Mouse (Mus musculus): ENCODE results near the gene Rab34. TPM values are rescaled to one million over a fixed set of nuclear protein-coding genes. Genes with fewer than 3 reads are reported as not detected.
"Not testable (repeated sequence)": the region's sequence is repeated elsewhere in the genome, so short reads cannot be mapped to it uniquely, and the experiment has no call there.

Rab34 gene
- total RNA-seq, 4 experiments from 2014 or later: 23.9 to 29.6 (median 26.2) TPM

DNA sequence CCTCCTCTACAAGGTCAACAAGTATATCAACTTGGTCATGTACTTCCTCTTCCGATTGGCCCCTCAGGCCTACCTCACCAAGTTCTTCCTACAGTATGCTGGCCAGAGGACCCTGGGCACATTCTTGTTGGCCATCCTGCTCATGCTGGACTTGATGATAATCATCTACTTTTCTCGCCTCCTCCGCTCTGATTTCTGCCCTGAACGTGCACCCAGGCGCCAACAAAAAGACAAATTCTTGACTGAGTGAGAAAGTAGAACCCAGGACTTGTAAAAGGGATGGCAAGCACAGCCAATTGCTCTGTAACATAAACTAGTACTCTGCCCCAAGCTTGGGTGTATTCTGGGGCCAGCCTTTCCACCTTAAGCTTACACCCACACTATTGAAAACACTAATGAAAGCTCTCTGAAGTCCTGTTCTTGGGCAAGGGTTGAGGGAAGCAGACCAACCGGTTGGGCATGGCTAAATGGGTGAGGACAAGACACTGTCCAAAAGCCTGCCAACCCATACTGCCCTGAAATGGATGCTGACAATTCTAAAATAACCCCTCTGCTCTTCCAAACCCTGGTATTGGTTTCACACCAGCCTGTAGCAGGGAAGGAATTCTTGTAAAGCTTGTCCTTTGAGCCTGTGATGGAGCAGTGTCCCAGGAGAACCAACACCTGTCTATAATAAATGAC lies 8.0 kb upstream of the Rab34 start:
- no peak for DNase-seq (ENCODE audit: low spot score in 2 of 2)

DNA sequence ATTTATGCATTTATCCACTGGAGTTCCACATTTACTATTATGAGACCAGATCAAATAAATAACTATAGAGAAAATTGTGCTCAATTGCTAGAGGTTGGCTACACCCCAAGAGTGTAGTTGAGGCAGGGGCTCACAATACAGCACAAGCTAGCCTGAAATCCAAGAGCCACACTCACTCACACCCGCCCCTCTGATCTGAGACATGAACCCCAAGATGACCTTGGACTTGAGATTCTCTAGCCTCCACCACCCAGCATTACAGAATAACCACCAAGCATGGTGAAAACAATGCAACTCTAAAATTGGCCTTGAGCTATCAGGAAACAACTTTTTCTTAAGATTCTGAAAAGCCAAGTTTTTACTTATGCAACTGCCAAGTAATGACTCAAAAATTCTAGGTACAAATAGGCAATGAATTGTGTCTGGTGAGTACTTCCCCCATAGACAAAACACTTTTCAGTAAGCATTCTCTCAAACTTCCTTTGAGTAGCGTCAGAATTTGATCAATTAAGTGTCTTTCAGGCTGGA lies 6.3 kb upstream of the Rab34 start:
- DNase-seq (ENCODE audit: low spot score in 2 of 2): no peak

DNA sequence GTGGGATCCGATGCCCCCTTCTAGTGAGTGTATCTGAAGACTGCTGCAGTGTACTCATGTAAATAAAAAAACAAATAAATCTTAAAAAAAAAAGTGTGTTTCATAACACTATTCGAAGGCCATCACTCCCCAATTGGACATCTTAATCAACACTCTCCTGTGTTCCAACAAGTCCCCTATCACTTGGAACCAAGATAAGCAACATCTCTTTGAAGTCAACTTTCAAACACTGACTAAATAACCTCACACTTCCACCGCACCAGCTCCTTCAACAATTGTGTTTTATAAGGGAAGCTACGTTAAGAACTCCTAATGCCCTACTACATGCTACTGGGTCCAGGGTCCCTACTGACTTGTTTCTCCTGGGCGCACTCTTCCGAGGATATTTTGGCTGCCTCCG lies 5.8 kb upstream of the Rab34 start:
- no peak for DNase-seq (ENCODE audit: low spot score in 2 of 2)

DNA sequence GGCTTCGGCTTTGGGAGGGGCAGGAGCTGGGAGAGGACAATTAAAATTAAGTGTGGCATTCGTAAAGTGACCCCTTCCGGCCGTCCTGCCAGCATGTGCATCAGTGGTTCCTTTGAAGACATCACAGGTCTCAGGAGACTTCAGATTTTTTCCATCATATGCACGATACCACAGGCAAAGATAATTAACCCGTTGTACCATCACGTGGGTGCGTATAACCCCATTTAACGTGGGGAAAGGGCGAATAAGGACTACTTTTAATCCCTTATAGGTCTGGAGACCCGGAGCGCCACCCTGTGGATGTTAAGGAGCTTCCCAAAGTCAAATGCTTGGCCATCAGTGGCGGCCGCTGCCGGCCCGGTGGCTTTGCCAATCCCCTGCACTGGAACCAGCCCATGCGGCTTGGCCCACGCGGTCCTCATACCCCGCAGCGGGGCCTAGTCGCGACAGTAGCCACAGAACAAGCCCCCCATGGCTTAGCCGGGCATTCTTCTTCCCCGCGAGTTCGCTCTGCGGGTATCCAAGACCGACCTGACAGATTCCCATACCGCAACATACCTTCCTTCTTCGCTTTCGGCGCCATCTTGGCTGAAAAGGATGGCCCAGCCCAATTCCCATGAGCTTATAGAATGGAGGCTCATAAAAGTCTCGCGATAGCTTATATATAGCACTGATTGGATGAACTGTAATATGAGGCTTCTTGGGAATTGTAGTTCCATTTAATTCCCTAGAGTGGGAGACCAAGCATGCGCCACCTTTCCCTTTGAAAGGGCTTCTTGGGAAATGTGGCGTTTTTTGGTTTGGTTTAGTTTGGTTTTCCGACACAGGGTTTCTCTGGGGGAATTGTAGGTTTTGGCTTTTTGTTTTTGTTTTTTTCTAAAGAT lies 5.0 kb upstream of the Rab34 start, which contains the start of gene Rpl23a:
Gene Rpl23a (minus strand): TSS at position 624 of the 884 bp plus-strand sequence.
- peak; percentile 85 for DNase-seq (ENCODE audit: low spot score in 2 of 2)

DNA sequence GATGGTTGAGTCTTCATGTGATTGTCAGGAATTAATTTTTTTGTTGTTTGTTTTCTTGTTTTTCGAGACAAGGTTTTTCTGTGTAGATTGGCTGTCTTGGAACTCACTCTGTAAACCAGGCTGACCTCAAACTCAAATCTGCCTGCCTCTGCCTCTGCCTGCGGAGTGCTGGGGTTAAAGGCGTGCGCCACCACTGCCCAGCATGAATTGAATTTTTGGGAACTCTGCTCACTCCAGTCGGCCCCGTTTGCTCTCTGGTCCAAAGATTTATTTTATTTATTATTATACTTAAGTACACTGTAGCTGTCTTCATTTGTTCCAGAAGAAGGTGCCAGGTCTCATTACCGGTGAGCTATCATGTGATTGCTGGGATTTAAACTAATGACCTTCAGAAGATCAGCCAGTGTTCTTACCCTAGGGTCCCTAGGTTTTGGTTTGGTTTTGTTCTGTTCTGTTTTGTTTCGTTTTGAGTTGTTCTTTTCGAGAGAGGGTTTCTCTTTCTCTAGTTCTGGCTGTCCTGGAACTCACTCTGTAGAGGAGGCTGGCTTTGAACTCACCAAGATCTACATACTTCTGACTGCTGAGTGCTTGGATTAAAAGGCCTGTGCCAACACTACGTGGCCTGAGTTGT lies 4.2 kb upstream of the Rab34 start:
- DNase-seq (ENCODE audit: low spot score in 2 of 2): no peak

DNA sequence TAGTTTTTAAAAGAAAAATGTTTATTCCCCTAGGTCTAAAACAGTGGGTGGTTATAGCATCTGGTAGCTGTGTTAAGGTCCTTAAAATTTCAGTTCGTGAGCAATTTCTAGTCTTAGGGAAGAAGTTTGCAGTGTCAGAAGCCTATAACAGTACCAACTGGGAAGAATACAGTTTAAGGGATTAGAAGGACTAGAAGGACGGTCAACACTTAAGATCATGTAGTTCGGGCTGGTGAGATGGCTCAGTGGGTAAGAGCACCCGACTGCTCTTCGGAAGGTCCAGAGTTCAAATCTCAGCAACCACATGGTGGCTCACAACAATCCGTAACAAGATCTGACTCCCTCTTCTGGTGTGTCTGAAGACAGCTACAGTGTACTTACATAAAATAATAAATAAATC lies 3.5 kb upstream of the Rab34 start:
- not testable (repeated sequence) for DNase-seq (ENCODE audit: low spot score in 2 of 2)

DNA sequence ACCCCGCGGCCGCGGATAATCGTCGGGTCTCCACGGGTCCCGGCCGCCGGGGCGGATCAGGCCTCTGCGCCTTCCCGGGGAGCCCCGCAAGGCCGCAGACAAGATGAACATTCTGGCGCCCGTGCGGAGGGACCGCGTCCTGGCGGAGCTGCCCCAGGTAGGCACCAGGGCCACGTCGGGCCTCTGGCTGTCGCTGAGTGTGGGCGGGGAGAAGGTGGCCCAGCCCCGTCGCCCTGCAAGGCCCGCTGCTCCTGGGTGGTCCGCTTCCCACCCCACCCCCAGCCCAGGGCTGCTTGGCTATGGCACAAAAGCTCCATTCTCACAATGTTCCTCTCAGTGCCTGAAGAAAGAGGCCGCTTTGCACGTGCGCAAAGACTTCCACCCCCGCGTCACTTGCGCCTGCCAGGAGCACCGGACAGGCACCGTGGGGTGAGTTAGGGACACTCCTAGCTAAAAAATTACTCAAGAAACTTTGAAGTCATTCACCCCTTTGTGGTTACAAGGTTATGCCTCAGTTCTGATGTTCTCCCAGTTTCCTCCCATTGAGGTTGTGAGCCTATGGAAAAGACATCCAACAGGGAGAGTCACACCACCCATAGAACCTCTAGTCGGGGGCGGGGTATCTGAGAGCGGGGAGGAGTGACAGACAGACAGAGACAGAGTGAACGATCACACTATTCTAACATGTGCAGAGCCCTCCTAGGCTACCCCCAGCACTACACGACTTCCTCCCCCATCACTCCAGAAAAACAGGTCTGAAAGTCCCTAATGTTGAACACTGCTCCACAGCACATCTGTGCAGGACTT lies 1.2 kb downstream of the Rab34 start:
- peak in 1 of 2 experiments; percentile 75 for DNase-seq (ENCODE audit: low spot score in 2 of 2)

DNA sequence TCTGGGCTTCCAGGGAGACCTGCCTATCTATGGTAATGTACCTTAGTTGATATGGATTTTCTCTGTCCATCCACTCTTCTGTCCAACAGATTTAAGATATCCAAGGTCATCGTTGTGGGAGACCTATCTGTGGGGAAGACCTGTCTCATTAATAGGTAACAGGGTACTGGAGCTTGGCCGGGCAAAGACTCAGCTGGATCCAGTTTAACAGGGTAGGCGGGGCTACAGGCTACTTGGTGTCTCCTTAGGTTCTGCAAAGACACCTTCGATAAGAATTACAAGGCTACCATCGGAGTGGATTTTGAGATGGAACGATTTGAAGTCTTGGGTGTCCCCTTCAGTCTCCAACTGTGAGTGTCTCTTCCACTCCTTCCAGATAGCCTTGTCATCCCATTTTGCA lies 1.8 kb downstream of the Rab34 start:
- no peak for DNase-seq (ENCODE audit: low spot score in 2 of 2)

DNA sequence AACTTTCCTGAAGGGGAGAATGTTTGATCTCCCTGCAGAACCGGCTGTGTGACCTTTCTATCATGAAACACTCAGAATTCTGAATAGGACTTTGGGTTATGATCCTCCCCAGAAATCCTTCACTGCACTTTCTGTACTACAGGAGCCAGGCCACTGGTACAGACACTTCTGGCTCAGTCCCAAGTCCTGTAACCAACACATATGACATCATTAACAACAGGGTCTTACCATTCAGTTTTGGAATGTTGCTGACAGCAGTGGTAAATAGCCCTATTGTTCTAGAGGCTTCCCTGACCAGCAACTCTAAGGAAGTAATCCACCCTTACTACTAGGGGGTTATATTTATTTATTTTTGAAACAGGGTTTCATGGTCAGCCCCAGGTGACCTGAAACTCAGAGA lies 4.9 kb downstream of the Rab34 start, which contains the start of gene Proca1:
Gene Proca1 (plus strand): TSS at position 280 of the 400 bp plus-strand sequence.
- no peak for DNase-seq (ENCODE audit: low spot score in 2 of 2)

DNA sequence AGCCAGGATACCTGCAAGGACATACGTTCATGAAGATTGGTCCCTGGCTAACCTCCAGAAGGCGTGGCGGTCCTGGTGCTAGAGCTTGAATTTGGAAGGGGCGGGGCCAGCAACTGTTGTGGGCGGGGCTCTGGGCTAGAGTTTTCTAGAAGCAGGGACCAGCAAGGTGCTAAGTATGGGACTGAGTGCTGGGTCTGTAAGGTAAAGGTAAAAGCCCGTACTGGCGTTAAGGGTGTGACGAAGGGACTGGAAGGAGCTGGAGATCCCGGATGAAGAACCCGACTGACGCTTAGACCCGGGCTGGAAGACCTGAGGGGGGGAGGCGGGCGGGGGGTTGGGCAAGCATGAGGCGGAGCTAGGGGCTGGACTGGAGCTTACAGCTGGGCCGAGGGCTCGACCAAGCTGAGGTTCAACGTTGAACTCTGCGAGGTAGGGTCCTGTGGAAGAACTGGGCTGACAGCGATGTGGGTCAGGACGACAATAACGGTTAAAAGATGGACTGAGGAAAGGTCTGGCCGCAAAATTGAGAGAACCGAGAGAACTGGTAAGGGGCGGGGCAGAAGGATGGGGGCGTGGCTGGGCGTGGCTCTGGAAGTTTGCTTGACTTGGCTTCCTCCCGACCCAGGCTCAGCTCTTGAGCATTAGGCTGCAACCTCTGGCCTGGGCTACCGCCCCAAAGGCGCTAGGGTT lies 6.3 kb downstream of the Rab34 start:
- no peak for DNase-seq (ENCODE audit: low spot score in 2 of 2)

DNA sequence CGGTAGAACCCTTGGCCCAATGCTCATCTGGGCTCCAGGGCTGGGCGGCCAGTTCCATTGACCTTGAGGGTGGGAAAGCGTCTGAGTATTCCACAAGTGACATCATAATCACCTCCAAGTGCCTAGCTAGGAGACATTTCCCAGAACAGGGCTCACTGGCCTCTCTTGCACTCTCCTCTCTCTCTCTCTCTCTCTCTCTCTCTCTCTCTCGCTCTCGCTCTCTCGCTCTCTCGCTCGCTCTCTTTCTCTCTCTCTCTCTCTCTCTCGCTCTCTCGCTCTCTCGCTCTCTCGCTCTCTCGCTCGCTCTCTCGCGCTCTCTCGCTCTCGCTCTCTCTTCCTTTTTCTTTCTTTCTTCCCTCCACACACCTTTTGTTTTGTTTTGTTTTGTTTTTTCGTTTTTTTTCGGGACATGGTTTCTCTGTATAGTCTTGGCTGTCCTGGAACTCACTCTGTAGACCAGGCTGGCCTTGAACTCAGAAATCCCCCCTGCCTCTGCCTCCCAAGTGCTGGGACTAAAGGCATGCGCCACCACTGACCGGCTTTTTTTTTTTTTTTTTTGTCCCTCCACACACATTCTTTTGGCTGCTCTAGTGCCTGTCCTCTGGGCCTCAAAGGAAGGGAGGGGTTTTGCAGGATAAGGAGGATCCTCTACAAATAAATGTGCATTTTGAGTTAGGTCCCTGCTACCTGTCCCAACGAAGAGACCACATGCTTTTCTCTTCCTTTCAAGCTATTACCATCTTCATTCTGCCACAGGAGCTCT lies 7.1 kb downstream of the Rab34 start:
- no peak for DNase-seq (ENCODE audit: low spot score in 2 of 2)

DNA sequence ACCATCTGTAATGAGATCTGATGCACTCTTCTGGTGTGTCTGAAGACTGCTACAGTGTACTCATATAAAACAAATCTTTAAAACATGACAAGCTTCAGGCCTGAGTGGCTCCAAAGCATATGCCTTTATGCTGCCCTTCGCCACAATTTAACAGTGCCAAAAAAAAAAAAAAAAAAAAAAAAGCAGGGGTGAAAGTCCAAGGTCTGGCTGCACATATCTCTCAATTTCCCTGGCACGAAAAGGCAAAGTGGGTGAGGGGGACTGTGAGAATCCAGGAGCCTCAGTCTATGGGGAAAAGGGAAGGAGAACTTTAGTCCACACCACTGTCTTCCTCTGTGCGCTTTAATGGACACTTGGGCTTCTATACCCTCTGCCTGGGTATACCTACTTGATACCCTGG lies 14.1 kb downstream of the Rab34 start:
- DNase-seq (ENCODE audit: low spot score in 2 of 2): no peak

DNA sequence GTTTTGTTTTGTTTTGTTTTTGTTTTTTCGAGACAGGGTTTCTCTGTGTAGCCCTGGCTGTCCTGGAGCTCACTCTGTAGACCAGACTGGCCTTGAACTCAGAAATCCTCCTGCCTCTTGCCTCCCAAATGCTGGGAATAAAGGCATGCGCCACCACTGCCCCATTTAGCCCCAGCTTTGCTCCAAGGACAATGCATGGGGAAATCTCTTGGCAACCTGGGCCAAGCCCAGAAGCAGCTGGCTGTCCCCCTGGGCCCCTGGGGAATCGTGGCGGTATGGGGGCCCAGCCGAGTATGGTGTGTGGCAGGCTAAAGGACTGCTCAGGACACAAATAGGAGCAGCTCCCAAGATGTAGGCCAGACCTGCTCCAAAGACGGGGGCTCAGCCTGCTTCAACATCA lies 16.1 kb downstream of the Rab34 start:
- no peak for DNase-seq (ENCODE audit: low spot score in 2 of 2)

DNA sequence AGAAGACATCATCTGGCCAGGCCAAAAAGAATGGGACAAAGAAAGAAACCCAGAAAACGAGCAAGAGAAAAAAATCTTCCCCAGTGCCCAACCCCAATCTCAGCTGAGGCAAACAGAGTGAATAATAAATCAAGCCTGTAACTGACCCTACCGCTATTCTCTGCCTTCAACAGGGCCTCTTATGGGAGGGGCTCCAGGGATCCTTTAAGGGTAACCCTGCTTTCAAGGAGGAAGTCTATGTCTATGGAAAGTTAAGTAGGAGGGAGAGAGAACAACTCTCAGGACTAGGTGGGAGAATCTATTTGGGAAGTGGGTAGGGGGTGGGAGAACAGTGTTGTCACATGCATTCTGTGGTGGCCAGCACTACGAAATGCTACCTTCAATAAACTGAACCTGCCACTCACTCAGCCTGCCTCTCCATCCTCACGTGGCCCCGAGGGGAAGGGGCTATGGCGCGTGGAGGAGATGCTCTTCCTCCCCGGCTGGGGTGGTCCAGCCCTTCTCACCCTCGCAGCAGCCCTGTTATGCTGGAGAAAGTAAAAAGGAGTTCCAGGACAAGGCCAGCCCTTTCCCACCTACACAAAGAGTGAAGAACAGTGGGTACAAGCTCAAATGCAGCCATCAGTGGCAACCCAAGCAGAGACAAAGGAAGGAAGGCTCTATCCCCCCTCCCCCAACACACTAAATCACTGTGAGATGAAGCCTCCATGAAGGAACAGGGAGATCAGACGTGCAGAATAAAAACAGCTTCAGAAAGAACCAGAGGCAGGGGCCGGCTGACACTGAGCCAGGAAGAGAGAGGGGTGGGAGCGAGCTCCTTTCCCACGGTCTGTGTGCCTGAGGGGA lies 17.4 kb downstream of the Rab34 start:
- no peak for DNase-seq (ENCODE audit: low spot score in 2 of 2)

DNA sequence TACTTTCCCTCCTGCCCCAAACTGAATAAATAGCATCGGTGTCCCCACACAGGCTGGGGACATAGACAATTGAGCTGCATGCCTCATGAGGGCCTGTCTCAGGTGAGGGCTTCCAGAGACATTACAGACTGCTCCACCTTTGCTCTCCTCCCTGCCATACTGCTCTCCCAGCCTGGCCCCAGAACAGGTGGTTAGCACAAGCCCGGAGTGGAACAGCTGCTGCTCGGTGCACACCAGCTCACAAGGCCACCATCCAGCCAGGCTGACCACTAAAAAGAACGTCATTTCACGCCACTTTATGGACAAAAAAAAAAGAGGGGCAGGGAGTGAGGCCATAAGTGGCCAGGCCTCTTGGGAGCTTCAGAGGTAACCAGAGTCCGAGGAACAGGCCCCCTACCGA lies 19.0 kb downstream of the Rab34 start:
- DNase-seq (ENCODE audit: low spot score in 2 of 2): no peak

DNA sequence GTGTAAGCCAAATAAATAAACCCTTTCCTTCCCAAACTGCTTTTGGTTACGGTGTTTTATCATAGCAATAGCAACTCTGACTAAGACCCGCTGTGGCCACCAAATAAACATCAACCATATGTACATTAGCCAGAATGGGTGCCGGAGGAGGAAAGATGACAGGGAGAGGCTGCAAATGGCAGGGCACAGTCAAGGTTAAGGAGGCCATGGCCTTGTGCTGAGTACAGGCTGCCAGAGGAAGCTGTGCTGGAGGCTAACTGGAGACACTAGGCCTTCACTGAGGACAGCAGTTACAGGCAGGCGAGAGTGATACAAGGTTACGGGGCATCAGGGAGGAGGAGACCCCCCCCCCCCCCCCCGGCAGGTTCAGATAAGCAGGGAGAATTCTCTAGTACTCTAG lies 21.7 kb downstream of the Rab34 start:
- no peak for DNase-seq (ENCODE audit: low spot score in 2 of 2)

DNA sequence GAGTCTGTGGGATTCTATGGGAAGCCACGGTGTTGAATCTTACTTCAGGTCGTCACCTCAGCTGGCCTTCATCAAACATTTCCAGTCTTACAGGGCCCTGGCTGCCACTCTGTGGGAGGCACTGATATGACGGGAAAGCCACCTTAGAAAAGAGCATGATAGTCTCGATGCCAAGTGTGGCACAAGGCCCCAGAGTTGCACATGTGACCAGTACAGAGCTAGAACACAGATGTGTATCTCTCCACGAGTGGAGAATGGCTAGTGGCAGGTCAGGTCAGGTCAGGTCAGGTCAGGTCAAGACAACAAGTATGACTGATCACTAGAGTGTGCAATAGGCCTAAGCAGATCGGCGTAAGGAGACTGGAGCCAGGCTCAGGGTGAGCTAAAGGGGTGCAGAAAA lies 22.4 kb downstream of the Rab34 start:
- DNase-seq (ENCODE audit: low spot score in 2 of 2): no peak

DNA sequence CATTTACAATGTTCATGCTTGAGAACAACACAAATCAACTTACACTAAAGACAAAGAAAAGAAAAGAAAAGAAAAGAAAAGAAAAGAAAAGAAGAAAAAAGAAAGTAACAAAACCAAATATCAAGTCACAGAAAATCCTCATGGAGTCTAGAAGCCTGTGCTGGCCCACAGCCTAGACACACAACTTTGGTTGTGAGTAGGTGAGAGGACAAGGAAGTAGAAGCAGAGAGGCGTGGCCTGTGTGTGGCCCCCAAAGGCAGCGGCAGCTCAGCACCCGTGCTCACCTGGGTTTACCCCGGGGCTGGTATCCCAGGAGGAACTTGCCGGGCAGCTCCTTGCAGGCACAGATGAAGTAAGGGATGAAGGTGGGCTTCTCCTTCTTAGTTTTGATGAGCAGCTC lies 23.3 kb downstream of the Rab34 start:
- no peak for DNase-seq (ENCODE audit: low spot score in 2 of 2)

Measured in left cerebral cortex, adult 8-10 months (tissue).